Mouse (Mus musculus) forebrain, embryonic 14.5 days (tissue): ENCODE results near the gene Nap1l1. TPM values are rescaled to one million over a fixed set of nuclear protein-coding genes. Genes with fewer than 3 reads are reported as not detected.
"Not testable (repeated sequence)": the region's sequence is repeated elsewhere in the genome, so short reads cannot be mapped to it uniquely, and the experiment has no call there.

Experiments
- ATAC-seq: fragments of 200-750 bp; cut with Nextera tagmentation; 2 replicates; pipeline ENCODE4 v1.8.0; 2017; ENCODE audit warnings: mild to moderate bottlenecking, moderate library complexity
- DNase-seq: peaks from one replicate; pipeline ENCODE4 v3.0.0-alpha.2; 2015; ENCODE audit warnings: low spot score
- H3K27ac ChIP-seq: fragments of 300-500 bp; sonication (generic); 2 replicates; pipeline ENCODE4 v1.5.1; 2014; ENCODE audit warnings: low read depth, mild to moderate bottlenecking, control low read depth, low read length, moderate library complexity
- H3K27me3 ChIP-seq: fragments of 300-500 bp; sonication (generic); replicated peaks from 2 replicates; pipeline ENCODE4 v1.6.1; 2014; ENCODE audit warnings: low read length, control low read depth, mixed read lengths; ENCODE audit not compliant: control insufficient read depth, insufficient read depth
- H3K36me3 ChIP-seq: fragments of 300-500 bp; sonication (generic); 2 replicates; pipeline ENCODE4 v1.6.1; 2014; ENCODE audit warnings: low read length, control low read depth; ENCODE audit not compliant: control insufficient read depth, insufficient read depth
- H3K4me1 ChIP-seq: fragments of 300-500 bp; sonication (generic); 2 replicates; pipeline ENCODE4 v1.6.1; 2014; ENCODE audit warnings: antibody characterized with exemption, low read length, control low read depth; ENCODE audit not compliant: control insufficient read depth, insufficient read depth
- H3K4me2 ChIP-seq: fragments of 300-500 bp; sonication (generic); 2 replicates; pipeline ENCODE4 v1.6.1; 2014; ENCODE audit warnings: mild to moderate bottlenecking, control low read depth, low read length
- H3K4me3 ChIP-seq: fragments of 300-500 bp; sonication (generic); 2 replicates; pipeline ENCODE4 v1.5.1; 2014; ENCODE audit warnings: low read depth, low read length, control low read depth
- H3K9ac ChIP-seq: fragments of 300-500 bp; sonication (generic); 2 replicates; pipeline ENCODE4 v1.6.1; 2014; ENCODE audit warnings: mild to moderate bottlenecking, low read length, control low read depth, moderate library complexity
- H3K9me3 ChIP-seq: fragments of 300-500 bp; sonication (generic); replicated peaks from 2 replicates; pipeline ENCODE4 v1.6.1; 2016; ENCODE audit warnings: low read length, control low read depth, mixed read lengths; ENCODE audit not compliant: control insufficient read depth
- WGBS: fragments of 180-500 bp; shearing (Covaris S2); extraction: QIAGEN DNeasy Blood & Tissue Kit; methylation state at CpG from one replicate; pipeline ENCODE4 v1.1.7; 2014; 5-methylcytosine and 5-hydroxymethylcytosine counted together
- polyA plus RNA-seq: library from polyadenylated mRNA; unstranded; fragments of >200 nt; fragmentation: Nextera tagmentation; extraction: Ambion mirVana; gene quantifications from 2 replicates; pipeline ENCODE4 v1.2.1, GENCODE M21; 2014

The Nap1l1 gene
- polyA plus RNA-seq = 235 and 238 TPM in 2 replicates

GRCm38 (mm10) chr10:111472686-111473510 is at the start of gene Nap1l1:
Gene Nap1l1 (plus strand): TSS chr10:111473223.
- no peaks in the 10 kb centered on the region for H3K36me3 ChIP-seq
- H3K4me2 ChIP-seq = peak within 1 kb of the TSS; percentile 64
- H3K9ac ChIP-seq = peak within 1 kb of the TSS; percentile 97
- under 1% methylated on average over 72 of the region's 80 CpGs for WGBS
- no peaks in the 10 kb centered on the region for H3K9me3 ChIP-seq
- peak; percentile 99 for DNase-seq
- peak within 1 kb of the TSS; percentile 95 for H3K4me3 ChIP-seq
- ATAC-seq = peak; percentile 100
- H3K27me3 ChIP-seq = no peaks in the 10 kb centered on the region
- H3K4me1 ChIP-seq = peaks cover 22% of the 10 kb centered on the region
- H3K27ac ChIP-seq = peak within 1 kb of the TSS; percentile 98

GRCm38 (mm10) chr10:111426491-111426890 is 46.5 kb upstream of the Nap1l1 start:
- H3K4me1 ChIP-seq = 0 out of 2 replicates have a peak, but pooled peaks cover 3% of the 10 kb centered on the region
- ATAC-seq (no peak), DNase-seq (no peak)
- H3K27ac ChIP-seq = no peak overlapping the region
- no peak overlapping the region for H3K4me3 ChIP-seq
- no peaks in the 10 kb centered on the region for H3K9me3 ChIP-seq
- H3K9ac ChIP-seq = no peak overlapping the region
- H3K36me3 ChIP-seq = no peaks in the 10 kb centered on the region
- no peak overlapping the region for H3K4me2 ChIP-seq
- 97% methylated on average over 1 of the region's 1 CpGs for WGBS
- H3K27me3 ChIP-seq = no peaks in the 10 kb centered on the region

- no peak overlapping the region for H3K4me3 ChIP-seq
- H3K36me3 ChIP-seq = no peaks in the 10 kb centered on the region
- no peak overlapping the region for H3K9ac ChIP-seq
- ATAC-seq = no peak
- no peak overlapping the region for H3K27ac ChIP-seq
- no peaks in the 10 kb centered on the region for H3K4me1 ChIP-seq
- DNase-seq = no peak
- H3K4me2 ChIP-seq = no peak overlapping the region
- no peaks in the 10 kb centered on the region for H3K9me3 ChIP-seq
- no peaks in the 10 kb centered on the region for H3K27me3 ChIP-seq
- WGBS = 90% methylated on average over 3 of the region's 3 CpGs
Measured at GRCm38 (mm10) chr10:111433502-111433901, 39.5 kb upstream of the Nap1l1 start.

- no peak overlapping the region for H3K9ac ChIP-seq
- no peak overlapping the region for H3K4me2 ChIP-seq
- no peaks in the 10 kb centered on the region for H3K27me3 ChIP-seq
- H3K4me1 ChIP-seq = no peaks in the 10 kb centered on the region
- WGBS = 60% methylated on average over 3 of the region's 3 CpGs
- H3K4me3 ChIP-seq = no peak overlapping the region
- H3K27ac ChIP-seq = no peak overlapping the region
- no peaks in the 10 kb centered on the region for H3K36me3 ChIP-seq
- no peaks in the 10 kb centered on the region for H3K9me3 ChIP-seq
- no peak for ATAC-seq
- no peak for DNase-seq
Measured at GRCm38 (mm10) chr10:111441034-111441440, 32.0 kb upstream of the Nap1l1 start.

- no peaks in the 10 kb centered on the region for H3K27me3 ChIP-seq
- no peaks in the 10 kb centered on the region for H3K4me1 ChIP-seq
- H3K4me3 ChIP-seq = no peak overlapping the region
- no peak overlapping the region for H3K4me2 ChIP-seq
- ATAC-seq (no peak), DNase-seq (no peak)
- no peaks in the 10 kb centered on the region for H3K9me3 ChIP-seq
- H3K9ac ChIP-seq = no peak overlapping the region
- no peak overlapping the region for H3K27ac ChIP-seq
- WGBS = 91% methylated on average over 9 of the region's 9 CpGs
- H3K36me3 ChIP-seq = no peaks in the 10 kb centered on the region
Measured at GRCm38 (mm10) chr10:111444199-111444598, 28.8 kb upstream of the Nap1l1 start.

- Histone ChIP-seq H3K27me3 (no peaks in the 10 kb centered on the region), H3K27ac (no peak overlapping the region), H3K4me3 (no peak overlapping the region), H3K4me1 (no peaks in the 10 kb centered on the region), H3K9ac (no peak overlapping the region), H3K9me3 (no peaks in the 10 kb centered on the region), H3K36me3 (no peaks in the 10 kb centered on the region), H3K4me2 (no peak overlapping the region)
- peak; percentile 30 for DNase-seq
- 22% methylated on average over 9 of the region's 9 CpGs for WGBS
- ATAC-seq = no peak
Measured at GRCm38 (mm10) chr10:111445939-111446671, 26.9 kb upstream of the Nap1l1 start.

GRCm38 (mm10) chr10:111446672-111447008 is 26.4 kb upstream of the Nap1l1 start:
- not testable (repeated sequence) for ATAC-seq, DNase-seq, H3K4me3 ChIP-seq, H3K4me1 ChIP-seq, H3K36me3 ChIP-seq, H3K9me3 ChIP-seq, H3K9ac ChIP-seq, H3K27ac ChIP-seq, H3K4me2 ChIP-seq, H3K27me3 ChIP-seq
- 95% methylated on average over 3 of the region's 3 CpGs for WGBS

- H3K36me3 ChIP-seq, H3K9me3 ChIP-seq, H3K4me2 ChIP-seq, H3K9ac ChIP-seq, H3K27me3 ChIP-seq, ATAC-seq, H3K27ac ChIP-seq, H3K4me1 ChIP-seq, DNase-seq, H3K4me3 ChIP-seq: not testable (repeated sequence)
- WGBS = 68% methylated on average over 5 of the region's 5 CpGs
Measured at GRCm38 (mm10) chr10:111449662-111450061, 23.4 kb upstream of the Nap1l1 start.
